Mouse (Mus musculus) lung, adult 2 months (tissue): Measurements from ENCODE around the gene Gm10563.

Source experiments
- CTCF ChIP-seq: fragments of 200-500 bp; IDR thresholded peaks from 2 replicates; pipeline ENCODE4 v1.5.1; 2011; ENCODE audit warnings: mild to moderate bottlenecking, low read length, control low read depth; ENCODE audit not compliant: insufficient read depth
- POLR2A ChIP-seq: fragments of 200-500 bp; IDR thresholded peaks from 2 replicates; pipeline ENCODE4 v1.6.1; 2011; ENCODE audit warnings: low read depth, mild to moderate bottlenecking, control low read depth, low read length, borderline replicate concordance; ENCODE audit errors: extremely low read depth

- TF ChIP-seq POLR2A: no peak
- TF ChIP-seq CTCF: no peak
Observed at GRCm38 (mm10) chr4:155603801-155604200, 41.4 kb downstream of the Gm10563 start.
